Mouse (Mus musculus): ENCODE measurements around the gene Aifm3.

Gene Aifm3

DNA sequence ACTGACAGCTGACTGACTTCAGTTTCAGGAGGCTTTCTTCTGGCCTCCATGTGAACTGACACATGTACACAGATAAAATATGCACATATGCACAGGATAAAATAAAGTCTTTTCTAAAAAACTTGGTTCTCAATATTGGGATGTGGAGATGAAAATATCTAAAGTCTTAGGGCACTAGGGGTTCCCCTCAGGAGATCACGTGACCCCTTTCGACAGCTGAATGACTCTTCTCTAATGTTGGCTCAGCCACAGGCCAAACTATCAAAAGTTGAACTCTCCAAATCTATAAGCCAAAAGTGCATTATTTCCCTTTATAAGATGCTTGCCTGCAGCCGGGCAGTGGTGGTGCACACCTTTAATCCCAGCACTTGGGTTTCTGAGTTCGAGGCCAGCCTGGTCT, 66.8 kb downstream of the Aifm3 start:
- no peak for DNase-seq

DNA sequence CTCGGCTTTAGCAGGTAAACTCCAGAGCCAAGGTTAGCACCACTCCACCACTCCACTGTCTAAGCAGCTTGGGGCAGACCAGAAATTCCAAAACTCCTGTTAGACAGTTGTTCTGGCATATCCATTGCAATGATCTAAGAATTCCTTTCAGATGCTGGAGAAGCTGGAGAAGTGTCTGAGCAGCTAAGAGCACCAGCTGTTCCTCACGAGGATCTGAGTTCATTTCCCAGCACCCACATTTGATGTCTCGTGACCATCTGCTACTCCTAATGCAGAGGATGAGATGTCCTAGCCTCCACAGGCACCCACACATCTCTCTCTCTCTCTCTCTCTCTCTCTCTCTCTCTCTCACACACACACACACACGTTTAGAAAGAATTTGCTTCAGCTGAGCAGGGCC, 67.5 kb downstream of the Aifm3 start:
- DNase-seq, result no peak

All from right cerebral cortex, postnatal 4 days (tissue).